Mouse (Mus musculus): Measurements from ENCODE around the gene Gm21973.

The Gm21973 gene
- long read RNA-seq, experiment 1, partial matches to known transcripts = 0 of 34 reads
- long read RNA-seq, experiment 1, other reads (novel, unspliced or antisense) = 34 of 34 reads
- long read RNA-seq, experiment 2, partial matches to known transcripts = 0 of 17 reads
- long read RNA-seq, experiment 2, other reads (novel, unspliced or antisense) = 17 of 17 reads

- intact Hi-C loops (cut with DNase I) = no loop called here
Observed at GRCm38 (mm10) chr15:10325080-10325479, at the start of gene Gm21973. Gene Gm21973, plus strand, starts transcription at chr15:10325380.

- intact Hi-C loops (cut with DNase I) = no loop called here
Observed at GRCm38 (mm10) chr15:10276386-10276785, 48.8 kb upstream of the Gm21973 start.

- intact Hi-C loops (cut with DNase I) = no loop called here
Observed at GRCm38 (mm10) chr15:10277461-10277860, 47.7 kb upstream of the Gm21973 start.

- intact Hi-C loops (cut with DNase I) = no loop called here
Observed at GRCm38 (mm10) chr15:10281546-10281945, 43.6 kb upstream of the Gm21973 start.

- intact Hi-C loops (cut with DNase I) = no loop called here
Observed at GRCm38 (mm10) chr15:10283661-10284060, 41.5 kb upstream of the Gm21973 start.

DNA sequence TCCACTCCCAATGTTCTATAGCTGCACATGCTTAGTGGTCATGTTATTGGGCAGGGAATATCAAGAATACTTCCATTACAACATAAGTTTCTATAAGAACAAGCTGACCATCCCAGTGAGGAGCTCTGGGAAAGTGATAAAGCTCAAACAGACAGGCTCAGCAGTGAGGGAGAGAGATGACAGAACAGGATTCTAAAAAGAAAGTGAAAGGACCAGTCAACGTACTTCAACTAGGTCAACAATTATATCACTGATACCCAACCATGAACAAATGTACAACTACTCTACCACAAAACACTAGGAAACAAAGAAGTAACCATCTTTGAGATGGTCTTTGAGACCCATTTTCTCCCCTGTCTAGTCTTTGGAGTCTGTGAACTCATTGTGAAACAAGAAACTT, 28.6 kb upstream of the Gm21973 start:
- intact Hi-C loops (cut with DNase I) = no loop called here

DNA sequence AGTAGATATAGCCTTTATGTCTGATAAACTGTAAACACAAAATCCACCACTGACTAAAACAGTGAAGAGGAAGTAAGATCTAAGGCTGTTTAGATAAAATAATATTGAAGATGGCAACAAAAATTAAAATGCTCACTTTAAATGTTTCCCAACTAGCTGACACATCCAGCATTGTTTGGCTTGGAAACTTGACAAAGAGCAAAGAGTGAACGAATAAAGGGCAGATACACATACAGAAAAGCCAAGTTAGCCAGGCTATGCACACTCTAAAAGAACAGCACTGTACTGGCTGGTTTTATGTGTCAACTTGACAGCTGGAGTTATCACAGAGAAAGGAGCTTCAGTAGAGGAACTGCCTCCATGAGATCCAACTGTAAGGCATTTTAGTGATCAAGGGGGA, 27.1 kb upstream of the Gm21973 start:
- intact Hi-C loops (cut with DNase I) = no loop called here

GRCm38 (mm10) chr15:10299467-10299866, 25.7 kb upstream of the Gm21973 start:
- intact Hi-C loops (cut with DNase I) = no loop called here

DNA sequence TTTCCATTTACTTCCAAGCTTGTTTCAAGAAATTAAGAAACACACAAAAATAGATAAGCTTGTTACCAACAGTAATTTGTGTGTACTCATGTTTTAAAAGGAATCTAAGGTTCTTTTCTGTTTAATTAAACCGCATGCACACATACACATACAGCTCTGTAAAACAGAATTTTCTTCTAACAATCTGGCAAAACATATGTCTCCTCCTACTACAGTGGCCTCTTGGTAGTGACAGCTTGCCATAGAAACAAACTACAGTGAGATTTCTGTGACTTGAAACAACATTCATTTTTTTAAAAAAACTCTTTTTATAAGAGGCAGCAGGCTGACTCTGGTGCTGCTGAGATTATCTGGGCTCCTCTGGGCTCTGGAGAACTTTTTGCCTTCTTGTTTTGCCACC, 18.7 kb upstream of the Gm21973 start:
- intact Hi-C loops (cut with DNase I) = no loop called here

DNA sequence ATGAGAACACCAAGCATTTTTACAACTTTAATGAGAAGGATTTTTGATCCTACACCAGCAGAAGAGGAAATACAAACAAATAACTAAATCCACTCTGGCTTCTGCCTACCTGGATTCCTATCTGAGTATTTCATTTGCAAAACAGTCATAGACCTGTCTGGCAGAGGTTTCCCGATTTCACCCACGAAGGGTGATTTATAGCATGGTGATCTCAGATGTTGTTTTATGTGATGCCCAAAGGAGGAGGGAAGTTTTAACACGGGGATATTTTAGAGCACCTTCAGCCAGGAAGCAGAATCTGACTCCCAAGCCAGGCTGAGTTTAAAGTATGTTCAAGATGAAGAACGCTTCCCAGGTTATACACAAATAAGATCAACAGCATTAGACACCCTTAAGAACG, 13.4 kb upstream of the Gm21973 start:
- intact Hi-C loops (cut with DNase I) = loop anchor here (2.0 to 10.0 kb wide), 2 partner anchors 133 to 857 kb away; no protein-coding TSS in a partner anchor

DNA sequence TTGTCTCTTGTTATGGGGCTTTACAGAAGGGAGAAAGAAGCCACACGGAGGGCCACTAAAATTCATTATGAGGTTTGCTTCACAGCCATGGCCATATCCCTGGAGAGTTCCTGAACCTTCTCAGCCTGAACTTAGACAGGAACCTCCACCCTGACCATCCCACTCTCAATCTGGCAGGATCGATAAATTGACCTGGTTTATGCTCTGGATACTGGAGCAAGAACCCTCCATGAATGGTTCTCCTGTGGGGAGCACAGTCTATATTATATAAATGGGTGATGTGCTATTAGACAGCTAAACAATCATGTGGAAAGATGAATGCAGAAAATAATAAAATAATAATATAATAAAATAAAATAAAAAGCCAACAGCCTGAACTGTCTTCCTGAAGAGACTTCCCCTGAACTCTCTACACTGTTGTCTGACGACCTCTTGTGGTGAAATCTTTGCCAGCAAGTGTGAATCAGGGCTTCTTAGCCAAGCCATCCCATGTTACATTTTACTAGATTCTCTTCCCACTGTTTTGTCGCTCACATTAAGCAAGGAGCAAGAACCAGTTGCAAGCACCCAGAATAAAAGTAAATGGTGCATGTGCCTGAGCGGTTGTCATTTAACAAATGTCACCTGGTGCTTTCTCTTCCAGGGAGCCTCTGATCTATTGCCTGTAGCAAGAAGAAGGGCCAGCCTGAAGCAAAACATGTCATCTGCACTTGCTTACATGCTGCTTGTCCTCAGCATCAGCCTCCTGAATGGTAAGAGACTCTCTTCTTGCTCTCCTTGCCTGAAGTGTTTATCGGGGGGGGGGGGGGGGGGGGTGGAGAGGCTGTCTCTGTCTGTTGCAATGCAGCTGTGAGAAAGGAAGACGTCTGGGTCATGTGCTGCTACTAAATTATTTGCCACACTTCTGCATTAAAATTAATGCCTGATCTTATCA, 11.4 kb upstream of the Gm21973 start:
- intact Hi-C loops (cut with DNase I) = loop anchor here (2.0 to 10.0 kb wide), 2 partner anchors 135 to 859 kb away; no protein-coding TSS in a partner anchor

GRCm38 (mm10) chr15:10330626-10331025, 5.4 kb downstream of the Gm21973 start:
- intact Hi-C loops (cut with DNase I) = loop anchor here (5.0 to 10.0 kb wide), 2 partner anchors 47 to 114 kb away; no protein-coding TSS in a partner anchor

DNA sequence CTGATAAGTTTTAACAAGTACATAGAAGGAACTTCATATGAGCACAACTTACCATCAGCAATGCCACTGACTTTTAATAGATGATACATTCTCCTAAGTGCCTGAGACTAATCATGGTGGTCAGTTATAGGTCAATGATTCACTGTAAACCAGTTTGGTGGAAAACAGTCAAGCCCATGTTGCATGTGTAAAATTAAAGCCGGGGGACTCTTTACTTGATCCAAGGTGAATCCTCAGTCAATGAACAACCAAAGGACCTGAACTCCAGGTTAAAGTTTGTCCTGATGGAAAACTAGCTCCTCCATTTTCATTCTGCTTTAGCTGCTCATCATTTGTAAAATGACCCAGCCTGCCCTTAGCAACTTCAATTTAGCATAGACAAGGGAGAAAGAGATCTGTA, 7.4 kb downstream of the Gm21973 start:
- intact Hi-C loops (cut with DNase I) = loop anchor here (5.0 to 10.0 kb wide), 2 partner anchors 45 to 112 kb away; no protein-coding TSS in a partner anchor

- intact Hi-C loops (cut with DNase I) = loop anchor here (10.0 kb wide), 1 partner anchor 106 kb away; no protein-coding TSS in a partner anchor
Observed at GRCm38 (mm10) chr15:10338606-10339005, 13.4 kb downstream of the Gm21973 start.

GRCm38 (mm10) chr15:10347044-10347443, 21.9 kb downstream of the Gm21973 start:
- intact Hi-C loops (cut with DNase I) = no loop called here

DNA sequence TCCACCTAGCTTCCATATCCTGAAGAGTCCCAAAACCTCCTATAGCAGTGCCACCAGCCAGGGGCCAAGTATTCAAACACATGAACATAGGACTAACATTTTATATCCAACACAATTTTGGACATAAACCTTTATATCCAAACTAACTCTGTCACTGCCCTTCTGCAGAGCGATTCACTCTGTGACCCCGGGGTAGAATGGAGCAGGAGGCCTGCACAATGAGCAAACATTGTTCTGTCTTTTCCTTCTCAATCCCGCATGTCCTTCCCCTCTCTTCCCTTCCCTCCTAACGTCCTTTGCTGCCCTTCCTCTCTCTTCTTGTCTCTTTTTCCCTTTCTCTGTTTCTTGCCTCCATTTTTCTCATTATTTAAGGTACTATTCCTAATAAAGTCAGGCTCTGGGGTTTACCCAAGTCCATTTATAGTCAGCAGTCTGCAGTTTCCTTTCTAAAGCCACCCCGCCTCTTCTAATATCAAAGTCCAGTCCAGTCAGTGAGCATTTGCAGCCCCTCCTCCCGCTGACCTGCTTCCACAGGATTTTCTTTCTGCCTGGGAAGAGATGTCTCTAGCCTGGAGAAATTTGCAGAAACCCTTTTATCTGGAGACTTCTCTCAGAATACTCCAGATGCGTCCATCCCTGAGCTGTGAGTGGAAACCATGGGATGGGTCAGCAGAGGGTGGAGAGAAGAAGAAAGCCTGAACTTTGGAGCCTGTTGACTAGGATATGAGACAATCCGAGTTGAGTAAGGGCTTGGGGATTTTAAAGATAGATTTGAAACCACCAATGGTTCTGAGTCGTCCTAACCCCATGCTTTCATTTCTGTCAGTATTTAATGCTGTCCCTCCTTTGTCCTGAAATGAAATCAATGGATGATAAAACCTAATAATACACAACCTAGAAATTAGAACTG, 33.1 kb downstream of the Gm21973 start, which contains the start of gene Agxt2:
Gene Agxt2, plus strand, starts transcription at position 494 of the 910 bp plus-strand sequence.
- intact Hi-C loops (cut with DNase I) = no loop called here

- intact Hi-C loops (cut with DNase I) = no loop called here
Observed at GRCm38 (mm10) chr15:10366331-10366730, 41.2 kb downstream of the Gm21973 start.

GRCm38 (mm10) chr15:10375404-10375803, 50.2 kb downstream of the Gm21973 start:
- intact Hi-C loops (cut with DNase I) = loop anchor here (5.0 kb wide), 1 partner anchor 43 kb away; no protein-coding TSS in a partner anchor

GRCm38 (mm10) chr15:10378338-10378959, 53.3 kb downstream of the Gm21973 start:
- intact Hi-C loops (cut with DNase I) = loop anchor here (5.0 kb wide), 1 partner anchor 46 kb away; no protein-coding TSS in a partner anchor

DNA sequence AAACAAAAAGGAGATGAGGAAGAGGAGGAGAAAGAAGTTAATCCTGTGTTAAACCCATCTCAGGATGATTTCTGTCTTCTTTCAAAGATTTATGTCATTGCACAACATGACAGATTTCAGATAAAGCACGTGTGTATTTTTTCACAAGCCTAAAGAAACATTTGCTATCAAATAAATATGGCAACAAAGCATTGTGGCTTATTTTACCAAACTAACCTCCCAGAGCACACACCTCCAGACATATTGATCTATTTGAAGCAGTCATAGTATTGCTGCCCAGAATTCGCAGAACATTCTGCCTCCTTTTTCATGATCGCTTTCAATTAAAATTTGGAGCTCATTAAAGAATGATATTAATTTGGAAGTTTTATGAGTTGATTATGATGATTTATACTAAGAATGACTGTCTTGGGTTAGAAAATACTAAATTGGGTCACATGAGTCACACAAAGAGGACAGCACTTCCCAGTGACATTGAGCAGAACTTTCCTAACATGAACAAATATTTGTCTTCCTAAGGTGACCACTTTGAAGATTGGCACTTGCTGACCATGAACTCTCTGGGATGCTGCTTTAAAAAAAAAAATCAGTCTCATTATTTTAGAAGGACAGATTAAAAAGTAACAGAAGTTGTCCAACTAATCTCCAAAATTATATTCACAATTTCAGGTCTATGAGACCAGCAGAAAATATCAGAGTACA, 54.7 kb downstream of the Gm21973 start:
- intact Hi-C loops (cut with DNase I) = loop anchor here (5.0 kb wide), 1 partner anchor 48 kb away; no protein-coding TSS in a partner anchor

Measured in adrenal gland (tissue).